Mouse (Mus musculus) ES-E14 (cell line): ENCODE data around the gene Ptgis. TPM values are rescaled to one million over a fixed set of nuclear protein-coding genes. Genes with fewer than 3 reads are reported as not detected.

Source experiments
- DNase-seq: peaks from one replicate; pipeline ENCODE4 v3.0.0-alpha.2; 2013; ENCODE audit warnings: low read depth, low spot score
- H3K27ac ChIP-seq: 2 replicates; pipeline ENCODE4 v1.5.1; 2012; ENCODE audit warnings: low read depth, mild to moderate bottlenecking, low read length, moderate library complexity, mixed read lengths; ENCODE audit not compliant: poor library complexity, insufficient read depth, severe bottlenecking
- H3K36me3 ChIP-seq: 2 replicates; pipeline ENCODE4 v1.6.1; 2012; ENCODE audit warnings: mild to moderate bottlenecking, low read length, moderate library complexity, mixed read lengths; ENCODE audit not compliant: control insufficient read depth, poor library complexity, insufficient read depth, severe bottlenecking
- H3K4me1 ChIP-seq, 2 experiments: fragments of 150-350 bp in 1 of 2; sonication (generic) in 1 of 2; 2 replicates each; pipeline ENCODE4 v1.6.1; 2012; ENCODE audit warnings: low read length in 2 of 2, mild to moderate bottlenecking in 1 of 2, mixed read lengths in 1 of 2; ENCODE audit not compliant: control insufficient read depth in 2 of 2, insufficient read depth in 2 of 2, poor library complexity in 1 of 2
- H3K4me3 ChIP-seq, 2 experiments: fragments of 150-350 bp in 1 of 2; sonication (generic) in 1 of 2; 2 replicates each; pipeline ENCODE4 v1.5.1; 2012; ENCODE audit warnings: low read length in 2 of 2, low read depth in 1 of 2, mild to moderate bottlenecking in 1 of 2, mixed read lengths in 1 of 2; ENCODE audit not compliant: insufficient read depth in 1 of 2, poor library complexity in 1 of 2, severe bottlenecking in 1 of 2
- H3K9ac ChIP-seq: 2 replicates; pipeline ENCODE4 v1.6.1; 2012; ENCODE audit warnings: low read depth, mild to moderate bottlenecking, low read length, mixed read lengths; ENCODE audit not compliant: poor library complexity, insufficient read depth, severe bottlenecking
- H3K9me3 ChIP-seq: fragments of 150-350 bp; sonication (generic); 2 replicates; pipeline ENCODE4 v1.6.1; 2012; ENCODE audit warnings: low read depth, mild to moderate bottlenecking, low read length; ENCODE audit not compliant: control insufficient read depth, insufficient read depth
- CHD2 ChIP-seq: IDR thresholded peaks from 2 replicates; pipeline ENCODE4 v1.6.1; 2014; ENCODE audit warnings: mild to moderate bottlenecking, low read depth, low read length, inconsistent platforms
- HCFC1 ChIP-seq: IDR thresholded peaks from 2 replicates; pipeline ENCODE4 v1.6.1; 2012; ENCODE audit warnings: low read length, inconsistent platforms, borderline replicate concordance; ENCODE audit not compliant: insufficient read depth
- MAFK ChIP-seq: IDR thresholded peaks from 2 replicates; pipeline ENCODE4 v1.6.1; 2014; ENCODE audit warnings: mild to moderate bottlenecking, low read depth, low read length, inconsistent platforms; ENCODE audit not compliant: insufficient read depth
- ZC3H11A ChIP-seq: IDR thresholded peaks from 2 replicates; pipeline ENCODE4 v1.6.1; 2012; ENCODE audit warnings: low read depth, mild to moderate bottlenecking, inconsistent platforms, low read length, borderline replicate concordance
- ZNF384 ChIP-seq: IDR thresholded peaks from 2 replicates; pipeline ENCODE4 v1.6.1; 2012; ENCODE audit warnings: low read depth, low read length, inconsistent platforms
- in situ Hi-C, 2 experiments: fragments of 600-800 bp; cut with MboI; formaldehyde crosslinking; loops; one replicate each; pipeline ENCODE4 v1.15.1; 2025; ENCODE audit warnings: low sequenced_read_pairs in 2 of 2, inconsistent platforms in 1 of 2; ENCODE audit not compliant: unreplicated experiment in 2 of 2
- total RNA-seq: library from RNA; depleted of rRNA; stranded (reverse); fragments of 300-350 nt; gene quantifications from 2 replicates; pipeline ENCODE4 v1.2.3, GENCODE M21; 2012; rRNA removed

Gene Ptgis
- total RNA-seq, 1 experiment, result 16.1 TPM

DNA sequence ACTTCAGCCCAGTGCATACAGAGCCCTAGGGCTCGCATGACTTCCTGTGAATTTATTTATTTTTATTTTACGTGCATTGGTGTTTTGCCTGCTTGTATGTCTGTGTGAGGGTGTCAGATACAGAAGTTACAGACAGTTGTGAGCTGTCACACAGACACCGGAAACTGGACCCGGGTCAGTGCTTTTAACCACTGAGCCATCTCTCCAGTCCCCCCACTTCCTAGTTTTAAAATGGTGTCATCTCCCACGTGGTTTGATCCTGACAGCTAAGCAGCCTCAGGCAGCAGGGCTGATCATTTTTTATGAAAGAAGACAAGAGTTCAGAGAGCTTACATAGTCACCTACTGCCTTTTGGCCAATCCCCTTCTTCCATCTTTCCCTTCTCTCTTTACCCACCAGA is 94.5 kb downstream of the Ptgis start:
- in situ Hi-C loops, result no loop called here
- DNase-seq, result no peak
- H3K27ac ChIP-seq, result no peak overlapping the region
- H3K4me3 ChIP-seq, result no peak overlapping the region
- no peak overlapping the region for H3K9ac ChIP-seq
- H3K4me1 ChIP-seq, result peaks cover 0 to 8% of the 10 kb centered on the region in 2 experiments; a peak in 1 of 4 replicates
- no peak for TF ChIP-seq HCFC1
- no peak for TF ChIP-seq CHD2
- no peak for TF ChIP-seq ZC3H11A
- no peak for TF ChIP-seq ZNF384
- no peak for TF ChIP-seq MAFK
- no peaks in the 10 kb centered on the region for H3K9me3 ChIP-seq
- H3K36me3 ChIP-seq, result no peaks in the 10 kb centered on the region; the same call in 1 of the 2 replicates

DNA sequence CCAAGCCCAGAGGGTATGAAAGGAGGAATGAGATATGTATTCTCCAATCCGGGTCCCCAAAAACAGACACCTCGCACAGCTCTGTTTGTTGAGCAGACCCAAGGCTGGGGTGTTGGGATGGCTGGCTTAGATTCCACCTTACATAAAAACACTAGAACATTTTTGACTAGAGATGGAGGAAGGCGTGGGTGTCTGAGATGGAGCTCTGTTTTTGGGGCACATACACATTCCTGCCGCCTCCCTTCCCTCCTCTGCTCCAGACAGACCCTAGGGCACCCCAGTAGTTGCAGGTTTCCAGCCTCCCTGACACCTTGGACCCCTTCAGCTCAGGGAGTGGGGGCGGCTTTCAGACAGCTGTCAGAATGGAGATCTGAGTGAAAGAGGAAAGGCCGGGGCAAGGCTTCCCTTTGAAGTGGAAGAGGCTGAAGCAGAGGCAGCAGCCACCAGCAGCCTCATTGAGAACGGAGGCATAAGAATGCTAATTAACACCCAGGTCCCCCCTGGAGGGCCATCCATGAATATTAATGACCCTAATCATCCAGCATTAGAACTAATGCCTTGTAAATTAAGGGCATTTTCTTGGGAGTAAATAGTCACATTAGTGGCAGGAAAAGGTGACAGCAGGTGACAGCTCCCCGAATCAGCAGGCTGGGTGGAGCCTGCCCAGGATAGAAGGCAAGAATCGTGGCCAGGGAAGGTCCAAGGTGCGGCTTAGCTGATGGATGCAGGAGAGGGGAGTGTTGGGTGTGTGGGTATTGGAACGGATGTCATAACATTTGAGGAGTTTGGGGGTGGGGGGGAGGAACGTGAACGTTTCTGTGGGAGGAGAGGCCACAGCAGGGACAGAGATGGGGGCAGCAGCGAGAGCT is 95.7 kb downstream of the Ptgis start:
- H3K9ac ChIP-seq, result no peak overlapping the region

DNA sequence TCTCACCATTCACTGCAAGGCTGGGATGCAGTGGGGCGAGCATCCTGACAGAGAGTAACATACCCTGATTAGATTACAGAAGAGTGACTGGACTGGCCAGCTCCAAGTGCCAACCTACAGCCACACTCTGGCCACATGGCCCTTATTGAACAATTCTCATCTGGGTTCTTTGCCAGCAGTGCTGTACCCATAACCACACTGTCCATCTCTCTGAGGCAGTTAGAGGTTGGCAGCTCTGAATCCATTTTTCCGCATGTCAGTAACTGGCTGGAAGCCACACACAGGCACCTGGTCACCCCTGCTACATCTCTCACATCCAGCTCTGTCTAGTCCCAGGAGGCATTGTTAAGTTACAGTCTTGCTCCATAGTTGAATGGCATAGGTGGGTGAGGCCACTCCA is 96.5 kb downstream of the Ptgis start:
- TF ChIP-seq ZC3H11A (no peak), MAFK (no peak), CHD2 (no peak), HCFC1 (no peak), ZNF384 (no peak)
- peaks cover 0 to 12% of the 10 kb centered on the region in 2 experiments; a peak in 1 of 4 replicates for H3K4me1 ChIP-seq
- no peak overlapping the region for H3K27ac ChIP-seq
- DNase-seq, result no peak
- no peaks in the 10 kb centered on the region for H3K9me3 ChIP-seq
- in situ Hi-C loops, result no loop called here
- no peak overlapping the region for H3K9ac ChIP-seq
- no peak overlapping the region for H3K4me3 ChIP-seq
- H3K36me3 ChIP-seq, result no peaks in the 10 kb centered on the region; the same call in 1 of the 2 replicates

More for the DNA sequence above, 95.7 kb downstream of the Ptgis start:
- peaks cover 0 to 11% of the 10 kb centered on the region in 2 experiments; a peak in 1 of 4 replicates for H3K4me1 ChIP-seq
- in situ Hi-C loops, result no loop called here
- no peaks in the 10 kb centered on the region for H3K9me3 ChIP-seq
- no peak for DNase-seq
- H3K27ac ChIP-seq, result no peak overlapping the region
- H3K4me3 ChIP-seq, result no peak overlapping the region
- no peaks in the 10 kb centered on the region; the same call in 1 of the 2 replicates for H3K36me3 ChIP-seq
- TF ChIP-seq HCFC1 (no peak), ZNF384 (no peak), MAFK (no peak), ZC3H11A (no peak), CHD2 (no peak)

DNA sequence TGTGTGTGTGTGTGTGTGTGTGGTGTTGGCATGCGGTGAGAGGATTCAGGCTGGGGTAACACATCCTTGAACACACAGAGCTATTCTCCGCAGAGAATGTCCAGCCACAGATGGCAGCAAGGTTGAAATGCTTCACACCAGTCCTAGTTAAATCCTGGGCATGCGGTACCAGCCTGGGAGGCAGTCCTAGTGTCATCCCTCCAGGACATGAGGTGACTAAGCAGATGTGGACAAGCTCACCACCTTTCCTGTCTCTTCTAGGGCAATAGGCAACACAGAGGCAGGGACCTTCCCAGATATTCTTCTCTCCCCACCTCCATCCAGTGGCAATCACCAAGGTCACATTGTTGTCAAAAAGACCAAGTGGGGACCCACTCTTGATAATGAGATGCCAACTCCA is 98.1 kb downstream of the Ptgis start:
- H3K27ac ChIP-seq, result no peak overlapping the region
- no peaks in the 10 kb centered on the region for H3K9me3 ChIP-seq
- H3K9ac ChIP-seq, result no peak overlapping the region
- TF ChIP-seq ZC3H11A (no peak), HCFC1 (no peak), MAFK (no peak), ZNF384 (no peak), CHD2 (no peak)
- in situ Hi-C loops, result no loop called here
- peaks cover 0 to 17% of the 10 kb centered on the region in 2 experiments; a peak in 1 of 4 replicates for H3K4me1 ChIP-seq
- no peak overlapping the region for H3K4me3 ChIP-seq
- no peak for DNase-seq
- H3K36me3 ChIP-seq, result no peaks in the 10 kb centered on the region; the same call in 1 of the 2 replicates

DNA sequence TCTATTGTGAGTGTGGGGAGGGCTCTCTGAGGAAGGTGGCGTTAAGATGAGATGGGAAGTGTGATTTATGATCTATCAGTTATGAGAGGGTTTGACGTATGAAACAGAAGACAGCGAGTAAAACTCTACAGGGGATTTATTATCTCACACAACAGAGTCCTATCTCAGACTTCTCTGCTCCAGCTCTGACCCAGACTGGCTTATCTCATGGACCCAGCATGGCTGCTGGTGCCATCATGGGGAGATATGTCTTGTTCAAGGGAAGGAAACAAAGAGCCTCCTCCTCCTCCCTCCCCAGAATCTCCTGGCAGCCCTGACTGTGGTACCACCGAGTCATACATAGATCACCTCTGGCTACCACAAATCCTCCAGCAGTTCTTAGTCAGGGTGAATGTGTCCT is 98.6 kb downstream of the Ptgis start:
- Histone ChIP-seq H3K4me3 (no peak overlapping the region), H3K4me1 (peaks cover 0 to 17% of the 10 kb centered on the region in 2 experiments; a peak in 1 of 4 replicates), H3K27ac (no peak overlapping the region), H3K36me3 (no peaks in the 10 kb centered on the region; the same call in 1 of the 2 replicates), H3K9ac (no peak overlapping the region), H3K9me3 (no peaks in the 10 kb centered on the region)
- TF ChIP-seq HCFC1 (no peak), ZC3H11A (no peak), CHD2 (no peak), MAFK (no peak), ZNF384 (no peak)
- in situ Hi-C loops, result no loop called here
- DNase-seq, result no peak

Other genes starting within 250 kb of the Ptgis start
- gene Stau1, start 244.3 kb downstream of the Ptgis start, total RNA-seq, result 17.1 and 24.1 TPM in 2 replicates
- 128 and 132 TPM in 2 replicates for gene Ddx27, start 225.4 kb downstream of the Ptgis start, total RNA-seq
- 15.3 and 15.9 TPM in 2 replicates for gene Znfx1, start 177.6 kb downstream of the Ptgis start, total RNA-seq
- 1.3 and 4.0 TPM in 2 replicates for gene Kcnb1, start 50.4 kb downstream of the Ptgis start, total RNA-seq
- 40.5 and 61.7 TPM in 2 replicates for gene B4galt5, start 108.6 kb upstream of the Ptgis start, total RNA-seq
- 38.6 and 54.4 TPM in 2 replicates for gene Slc9a8, start 181.1 kb upstream of the Ptgis start, total RNA-seq